Mouse (Mus musculus): ENCODE results near the gene Akap11. TPM values are rescaled to one million over a fixed set of nuclear protein-coding genes. Genes with fewer than 3 reads are reported as not detected.

The Akap11 gene
- polyA plus RNA-seq, 1 experiment from 2014 or later = 35.8 TPM

DNA sequence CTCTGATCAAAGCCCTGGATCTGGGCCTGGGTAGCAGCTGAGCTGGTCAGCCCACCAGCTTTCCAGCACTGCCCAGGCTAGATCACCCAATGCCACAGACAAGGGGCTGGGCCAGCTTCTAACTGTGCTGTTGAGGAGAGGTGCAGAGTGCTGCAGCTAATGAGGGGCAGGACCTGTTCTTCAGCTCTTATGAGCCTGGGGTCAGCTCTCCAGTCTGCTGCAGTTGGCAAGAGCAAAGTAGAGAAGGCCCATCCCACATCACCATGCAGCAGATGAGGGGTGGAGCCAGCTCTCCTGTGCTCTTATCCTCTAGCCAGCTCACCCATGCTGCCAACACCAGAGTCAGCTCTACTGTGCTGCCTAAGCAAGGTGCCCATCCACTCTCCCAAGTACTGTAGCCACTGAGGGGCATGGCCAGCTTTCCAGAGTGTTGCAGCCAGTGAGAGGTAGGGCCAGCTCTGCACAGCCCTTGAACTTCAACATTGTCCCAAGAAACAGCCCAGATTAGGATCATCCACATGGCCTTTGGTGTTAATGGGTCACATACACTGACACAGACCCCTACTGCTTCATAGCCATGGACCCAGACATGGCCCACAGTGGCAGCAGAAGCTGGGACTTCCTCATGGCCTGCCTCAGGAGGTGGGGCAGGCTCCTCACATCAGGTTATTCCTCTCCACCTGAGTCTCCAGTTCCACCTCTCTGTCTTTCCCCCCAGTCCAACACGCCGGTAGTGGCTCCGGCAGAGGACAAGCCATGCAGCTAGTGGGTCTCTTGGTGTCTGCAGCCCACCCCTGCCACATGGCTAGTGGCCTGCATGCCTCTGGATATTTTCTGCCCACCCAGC is 10.8 kb downstream of the Akap11 start:
- no peak overlapping the region for H3K9ac ChIP-seq
- H3K4me1 ChIP-seq = peaks cover 18% of the 10 kb centered on the region; the same call in 1 of the 2 replicates
- H3K27ac ChIP-seq = no peak overlapping the region
- H3K4me3 ChIP-seq = no peak overlapping the region
- no peaks in the 10 kb centered on the region for H3K9me3 ChIP-seq
- ATAC-seq (ENCODE audit: low FRiP score, low read depth) = peak; percentile 33; the same call in 1 of the 2 replicates
- H3K27me3 ChIP-seq (replicated peaks) = no peaks in the 10 kb centered on the region
- WGBS = 94% methylated on average over 3 of the region's 3 CpGs
- no peaks in the 10 kb centered on the region for H3K36me3 ChIP-seq
- no peak overlapping the region for H3K4me2 ChIP-seq (replicated peaks)

DNA sequence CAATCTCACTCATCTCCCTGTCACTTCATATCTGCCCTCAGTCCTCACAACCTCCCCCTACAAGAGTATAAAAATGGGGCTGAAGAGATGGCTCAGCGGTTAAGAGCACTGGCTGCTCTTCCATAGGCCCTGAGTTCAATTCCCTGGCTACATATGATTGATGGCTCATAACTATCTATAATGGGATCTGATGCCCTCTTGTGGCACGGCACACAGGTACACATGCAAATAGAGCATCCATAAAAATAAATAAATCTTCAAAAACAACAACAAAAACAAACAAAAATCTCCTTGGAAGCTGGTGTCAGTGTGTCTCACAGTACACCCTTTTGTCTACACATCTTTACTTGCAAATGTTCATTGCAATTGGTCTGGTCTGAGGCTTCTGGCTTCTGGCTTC is 11.5 kb downstream of the Akap11 start:
- Histone ChIP-seq H3K9me3 (no peaks in the 10 kb centered on the region), H3K4me2 (replicated peaks) (no peak overlapping the region), H3K27me3 (replicated peaks) (no peaks in the 10 kb centered on the region), H3K9ac (no peak overlapping the region), H3K4me3 (no peak overlapping the region), H3K27ac (no peak overlapping the region), H3K4me1 (peaks cover 18% of the 10 kb centered on the region; the same call in 1 of the 2 replicates), H3K36me3 (peaks cover 4% of the 10 kb centered on the region; the same call in 1 of the 2 replicates)
- WGBS = 85% methylated on average over 2 of the region's 2 CpGs
- ATAC-seq (ENCODE audit: low FRiP score, low read depth) = no peak

DNA sequence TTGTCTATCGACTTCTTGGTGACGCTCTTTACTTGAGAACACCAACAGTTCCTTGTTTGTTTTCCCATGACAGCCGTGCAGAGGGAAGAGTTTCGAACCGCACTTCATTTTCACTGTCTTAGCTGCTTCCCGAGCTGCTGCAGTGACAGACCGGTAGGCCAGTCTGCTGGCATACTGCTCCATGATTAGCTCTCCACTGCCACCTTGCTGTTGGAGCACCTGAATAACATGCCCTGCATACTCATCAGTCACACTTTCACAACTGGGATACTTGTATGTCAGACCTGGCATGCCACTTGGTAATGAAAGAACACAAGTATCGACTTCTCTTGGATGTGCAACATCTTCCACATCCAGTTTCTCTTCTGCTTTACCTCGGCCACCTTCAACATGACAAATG is 25.9 kb downstream of the Akap11 start:
- H3K27ac ChIP-seq = no peak overlapping the region
- WGBS = 83% methylated on average over 9 of the region's 9 CpGs
- no peaks in the 10 kb centered on the region for H3K27me3 ChIP-seq (replicated peaks)
- no peak overlapping the region for H3K4me3 ChIP-seq
- no peaks in the 10 kb centered on the region for H3K4me1 ChIP-seq
- H3K9ac ChIP-seq = no peak overlapping the region
- ATAC-seq (ENCODE audit: low FRiP score, low read depth) = no peak
- peaks cover 55% of the 10 kb centered on the region for H3K36me3 ChIP-seq
- no peak overlapping the region for H3K4me2 ChIP-seq (replicated peaks)
- H3K9me3 ChIP-seq = no peaks in the 10 kb centered on the region

DNA sequence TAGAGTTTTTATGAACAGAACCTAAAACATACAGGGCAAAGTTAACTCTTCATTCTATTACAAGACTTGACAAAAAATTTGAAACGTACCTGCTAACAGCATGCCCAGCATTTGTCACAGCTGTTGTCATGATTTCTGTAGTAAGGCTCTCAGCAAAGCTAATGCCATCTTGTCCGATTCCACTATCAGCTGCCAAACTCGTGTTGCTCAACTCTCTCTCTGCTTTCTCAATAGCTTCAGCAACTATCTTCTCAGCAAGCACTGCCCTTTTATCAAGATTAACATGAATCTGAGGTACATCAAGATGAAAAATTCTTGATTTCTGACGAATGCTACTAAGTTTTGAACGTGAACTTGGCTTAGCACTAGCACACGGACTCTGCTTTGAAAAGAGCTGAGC is 26.8 kb downstream of the Akap11 start:
- H3K4me3 ChIP-seq = no peak overlapping the region
- H3K4me2 ChIP-seq (replicated peaks) = no peak overlapping the region
- no peak overlapping the region for H3K9ac ChIP-seq
- H3K27ac ChIP-seq = no peak overlapping the region
- 91% methylated on average over 6 of the region's 6 CpGs for WGBS
- H3K36me3 ChIP-seq = peaks cover 58% of the 10 kb centered on the region
- ATAC-seq (ENCODE audit: low FRiP score, low read depth) = no peak
- H3K27me3 ChIP-seq (replicated peaks) = no peaks in the 10 kb centered on the region
- H3K4me1 ChIP-seq = no peaks in the 10 kb centered on the region
- no peaks in the 10 kb centered on the region for H3K9me3 ChIP-seq

GRCm38 (mm10) chr14:78500578-78500977 is 36.0 kb downstream of the Akap11 start:
- Histone ChIP-seq H3K27ac (no peak overlapping the region), H3K4me2 (replicated peaks) (no peak overlapping the region), H3K4me3 (no peak overlapping the region), H3K9ac (no peak overlapping the region), H3K9me3 (no peaks in the 10 kb centered on the region), H3K4me1 (no peaks in the 10 kb centered on the region), H3K36me3 (peaks cover 17% of the 10 kb centered on the region), H3K27me3 (replicated peaks) (no peaks in the 10 kb centered on the region)
- 74% methylated on average over 3 of the region's 3 CpGs for WGBS
- no peak for ATAC-seq (ENCODE audit: low FRiP score, low read depth)

- 89% methylated on average over 4 of the region's 4 CpGs for WGBS
- Histone ChIP-seq H3K27ac (no peak overlapping the region), H3K4me1 (no peaks in the 10 kb centered on the region), H3K4me3 (no peak overlapping the region), H3K27me3 (replicated peaks) (no peaks in the 10 kb centered on the region), H3K9me3 (no peaks in the 10 kb centered on the region), H3K4me2 (replicated peaks) (no peak overlapping the region), H3K9ac (no peak overlapping the region), H3K36me3 (peaks cover 27% of the 10 kb centered on the region)
- no peak for ATAC-seq (ENCODE audit: low FRiP score, low read depth)
Observed at GRCm38 (mm10) chr14:78496691-78497090, 39.9 kb downstream of the Akap11 start.

DNA sequence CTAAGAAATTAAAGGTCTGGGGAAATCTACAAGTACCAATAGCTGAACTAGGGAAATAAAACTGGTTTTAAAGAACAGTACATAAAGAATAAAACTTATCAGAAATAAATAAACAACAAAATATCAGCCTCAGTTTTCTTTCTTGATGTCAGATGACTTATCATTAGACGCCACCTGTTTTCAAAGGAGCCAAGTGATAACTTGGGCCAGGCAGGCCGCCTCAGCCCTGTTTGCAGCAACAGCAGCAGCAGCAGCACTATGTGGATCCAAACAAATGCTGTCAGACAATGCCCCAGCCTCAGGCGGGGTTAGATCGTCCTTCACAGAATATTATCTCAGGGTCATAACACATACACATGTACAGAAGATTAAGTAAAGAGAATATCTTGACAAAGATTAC is 41.4 kb downstream of the Akap11 start:
- Histone ChIP-seq H3K4me3 (no peak overlapping the region), H3K27ac (no peak overlapping the region), H3K9ac (no peak overlapping the region), H3K27me3 (replicated peaks) (no peaks in the 10 kb centered on the region), H3K9me3 (no peaks in the 10 kb centered on the region), H3K4me2 (replicated peaks) (no peak overlapping the region), H3K4me1 (no peaks in the 10 kb centered on the region), H3K36me3 (peaks cover 23% of the 10 kb centered on the region; the same call in 1 of the 2 replicates)
- ATAC-seq (ENCODE audit: low FRiP score, low read depth) = no peak
- WGBS = 84% methylated on average over 4 of the region's 4 CpGs

- H3K4me3 ChIP-seq = no peak overlapping the region
- H3K9ac ChIP-seq = no peak overlapping the region
- H3K36me3 ChIP-seq = peaks cover 20% of the 10 kb centered on the region; the same call in 1 of the 2 replicates
- ATAC-seq (ENCODE audit: low FRiP score, low read depth) = no peak
- H3K27ac ChIP-seq = no peak overlapping the region
- 87% methylated on average over 9 of the region's 9 CpGs for WGBS
- no peaks in the 10 kb centered on the region for H3K9me3 ChIP-seq
- H3K4me2 ChIP-seq (replicated peaks) = no peak overlapping the region
- no peaks in the 10 kb centered on the region for H3K27me3 ChIP-seq (replicated peaks)
- H3K4me1 ChIP-seq = no peaks in the 10 kb centered on the region
Observed at GRCm38 (mm10) chr14:78492602-78493001, 44.0 kb downstream of the Akap11 start.

DNA sequence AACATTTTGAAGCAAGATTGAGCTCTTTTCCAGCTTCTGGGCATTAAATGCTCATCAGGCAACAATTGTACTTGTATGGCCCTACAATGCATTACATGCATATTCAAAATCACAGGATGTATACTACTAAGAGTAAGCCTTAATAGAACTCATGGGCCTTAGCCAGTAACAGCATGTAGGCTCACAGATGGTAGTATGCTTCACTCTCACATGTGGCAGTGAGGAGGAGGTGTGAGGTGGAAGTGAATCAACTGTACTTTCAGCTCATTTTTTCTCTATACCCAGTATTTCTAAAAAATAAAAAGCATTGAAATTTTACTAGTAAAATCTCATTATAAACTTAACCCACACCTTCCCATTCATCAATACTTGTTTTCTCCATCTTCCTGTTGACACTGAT is 45.2 kb downstream of the Akap11 start:
- peaks cover 20% of the 10 kb centered on the region; the same call in 1 of the 2 replicates for H3K36me3 ChIP-seq
- H3K27ac ChIP-seq = no peak overlapping the region
- no peaks in the 10 kb centered on the region for H3K9me3 ChIP-seq
- ATAC-seq (ENCODE audit: low FRiP score, low read depth) = no peak
- no peak overlapping the region for H3K9ac ChIP-seq
- no peaks in the 10 kb centered on the region for H3K4me1 ChIP-seq
- no peak overlapping the region for H3K4me3 ChIP-seq
- H3K4me2 ChIP-seq (replicated peaks) = no peak overlapping the region
- H3K27me3 ChIP-seq (replicated peaks) = no peaks in the 10 kb centered on the region

DNA sequence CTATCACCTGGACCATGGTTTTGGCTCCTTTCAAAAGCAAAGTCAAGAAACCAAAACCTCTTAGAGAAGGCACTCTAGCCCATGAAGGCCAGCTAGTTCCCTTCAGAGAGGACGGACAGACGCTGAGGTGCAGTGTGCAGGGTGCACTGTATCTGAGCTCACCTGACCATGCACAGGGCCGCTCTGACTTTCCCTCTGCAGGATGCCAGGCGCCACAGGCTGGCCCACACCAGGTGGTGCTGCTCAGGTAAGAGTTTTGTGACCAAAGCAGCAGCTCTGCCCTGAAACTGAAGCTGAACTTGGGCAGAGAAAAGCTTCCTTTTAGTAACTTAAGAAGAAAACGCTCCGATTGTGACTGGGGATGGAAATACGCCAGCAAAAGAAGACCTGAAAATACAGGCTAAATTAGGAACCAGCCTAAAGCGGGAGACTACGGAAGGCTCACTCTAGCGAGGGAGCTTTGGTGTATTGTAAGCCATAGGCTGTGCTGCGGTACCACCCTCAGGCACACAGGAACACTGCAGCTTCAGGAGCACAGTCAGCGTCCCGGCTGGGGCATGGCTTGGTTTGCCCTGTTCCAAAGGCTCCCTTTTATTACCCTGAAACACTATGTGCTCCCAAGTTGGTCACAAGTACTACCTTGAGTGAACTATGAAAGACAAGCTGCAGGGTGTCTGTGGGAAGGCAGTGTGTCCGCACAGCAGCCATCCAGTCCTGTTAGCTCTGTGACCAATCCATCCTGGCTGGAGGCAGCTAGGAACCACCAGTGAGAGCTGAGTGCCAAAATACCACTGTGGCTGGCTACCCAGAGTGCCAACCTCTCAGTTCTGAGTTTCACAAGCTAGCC is 54.0 kb downstream of the Akap11 start:
- peak; percentile 78 for ATAC-seq (ENCODE audit: low FRiP score, low read depth)
- Histone ChIP-seq H3K4me1 (no peaks in the 10 kb centered on the region), H3K36me3 (no peaks in the 10 kb centered on the region), H3K4me3 (no peak overlapping the region), H3K27me3 (replicated peaks) (no peaks in the 10 kb centered on the region; the same call in 1 of the 2 replicates), H3K4me2 (replicated peaks) (peak overlapping the region; percentile 24), H3K9me3 (no peaks in the 10 kb centered on the region), H3K9ac (no peak overlapping the region), H3K27ac (no peak overlapping the region)
- WGBS = 21% methylated on average over 14 of the region's 14 CpGs

- no peak for ATAC-seq (ENCODE audit: low FRiP score, low read depth)
- H3K4me1 ChIP-seq = no peaks in the 10 kb centered on the region
Observed at GRCm38 (mm10) chr14:78474058-78474457, 62.5 kb downstream of the Akap11 start.

GRCm38 (mm10) chr14:78470714-78471113 is 65.9 kb downstream of the Akap11 start:
- no peak for ATAC-seq (ENCODE audit: low FRiP score, low read depth)
- Histone ChIP-seq H3K27ac (no peak overlapping the region), H3K4me2 (replicated peaks) (no peak overlapping the region), H3K27me3 (replicated peaks) (no peaks in the 10 kb centered on the region), H3K36me3 (no peaks in the 10 kb centered on the region), H3K9me3 (no peaks in the 10 kb centered on the region), H3K4me1 (no peaks in the 10 kb centered on the region), H3K9ac (no peak overlapping the region), H3K4me3 (no peak overlapping the region)
- 94% methylated on average over 4 of the region's 4 CpGs for WGBS

More at GRCm38 (mm10) chr14:78474058-78474457, 62.5 kb downstream of the Akap11 start:
- no peaks in the 10 kb centered on the region for H3K27me3 ChIP-seq (replicated peaks)
- H3K4me3 ChIP-seq = no peak overlapping the region
- no peak overlapping the region for H3K4me2 ChIP-seq (replicated peaks)
- no peaks in the 10 kb centered on the region for H3K36me3 ChIP-seq
- 91% methylated on average over 3 of the region's 3 CpGs for WGBS
- H3K9ac ChIP-seq = no peak overlapping the region
- no peaks in the 10 kb centered on the region for H3K9me3 ChIP-seq
- H3K27ac ChIP-seq = no peak overlapping the region

Measured in neural tube, embryonic 12.5 days (tissue).